Mouse (Mus musculus) liver (tissue): ENCODE measurements at regions not wholly inside any gene's neighbourhood (a gene's known extent, or its start where the extent isn't known, plus 50 kb on each side); places are given as distances from the start of the nearest gene placed in this dataset.
A peak's percentile ranks its signal among the peaks of the same experiment; 100 is the strongest.

ENCODE experiments used
- DNase-seq: peaks from one replicate; pipeline ENCODE4 v3.0.0-alpha.2; 2020; ENCODE audit warnings: mixed read lengths

- DNase-seq, result no peak
Observed at GRCm38 (mm10) chr10:17475976-17476375, 247.0 kb upstream of the Cited2 start.

GRCm38 (mm10) chr10:17476720-17477119 is 246.3 kb upstream of the Cited2 start:
- DNase-seq, result no peak

DNA sequence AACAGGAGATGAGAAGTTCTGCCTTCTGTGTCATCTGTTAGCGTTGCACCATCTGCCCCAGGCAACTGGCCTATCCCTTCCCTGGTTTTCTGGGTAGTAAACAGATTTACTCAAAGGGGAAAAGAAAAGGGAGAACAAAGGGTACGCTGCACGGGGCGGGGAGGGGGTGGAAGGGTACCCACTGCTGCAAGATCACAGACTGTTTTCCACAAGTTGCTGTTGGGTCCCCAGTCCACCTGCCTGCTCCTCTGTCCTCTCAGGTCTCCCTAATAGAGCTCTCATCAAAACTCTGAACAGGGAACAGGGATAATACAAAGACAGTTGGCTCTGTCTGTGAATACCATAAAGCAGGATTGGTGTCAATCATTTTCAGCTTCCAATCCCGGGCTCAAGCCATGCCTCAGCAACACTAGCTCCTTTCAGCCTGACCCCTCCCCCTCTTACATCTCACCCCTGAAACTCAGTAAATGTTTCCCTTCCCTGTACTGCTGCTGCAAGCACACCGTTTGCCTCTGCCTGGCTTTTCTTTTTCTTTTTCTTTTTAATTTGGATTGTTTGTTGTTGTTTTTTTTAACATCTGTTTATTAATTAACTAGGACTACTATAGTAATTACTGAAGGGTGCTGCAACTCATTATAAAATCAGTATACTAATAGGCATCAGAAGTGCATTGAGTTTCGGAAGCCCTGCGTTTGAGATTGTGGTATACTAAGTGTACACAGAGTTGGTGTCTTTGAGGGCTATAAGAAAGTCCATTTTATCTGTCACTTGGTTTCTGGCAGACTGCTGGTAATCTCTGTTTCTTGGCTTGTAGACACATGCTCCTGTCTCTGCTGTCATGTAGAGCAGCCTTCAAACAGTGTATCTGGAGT is 244.0 kb upstream of the Cited2 start:
- no peak for DNase-seq

- DNase-seq, result no peak
Observed at GRCm38 (mm10) chr10:17482751-17483150, 240.3 kb upstream of the Cited2 start.

- no peak for DNase-seq
Observed at GRCm38 (mm10) chr10:17485049-17485449, 238.0 kb upstream of the Cited2 start.

- DNase-seq, result no peak
Observed at GRCm38 (mm10) chr10:17485515-17485914, 237.5 kb upstream of the Cited2 start.

GRCm38 (mm10) chr10:17486011-17486410 is 237.0 kb upstream of the Cited2 start:
- DNase-seq, result no peak

GRCm38 (mm10) chr10:17487460-17487859 is 235.6 kb upstream of the Cited2 start:
- DNase-seq, result no peak

GRCm38 (mm10) chr10:17491611-17492305 is 231.3 kb upstream of the Cited2 start:
- DNase-seq, result no peak

GRCm38 (mm10) chr10:17493137-17493536 is 229.9 kb upstream of the Cited2 start:
- no peak for DNase-seq

DNA sequence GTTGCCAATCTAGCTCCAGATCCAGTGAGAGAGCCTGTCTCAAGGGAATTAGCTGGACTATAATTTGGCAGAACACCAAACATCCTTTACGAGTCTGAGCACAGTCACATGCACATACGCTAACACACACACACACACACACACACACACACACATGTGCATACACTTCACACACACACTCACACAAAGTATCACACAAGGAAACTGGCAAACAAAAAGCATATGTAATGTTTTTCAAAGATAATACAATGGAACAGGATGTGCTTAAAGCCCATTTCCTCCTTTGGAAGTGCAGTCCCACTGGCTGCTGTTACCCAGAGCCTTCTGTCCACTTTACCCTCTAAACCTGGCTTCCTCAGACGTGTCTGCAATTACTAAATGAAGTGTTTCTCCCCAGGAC is 226.2 kb upstream of the Cited2 start:
- no peak for DNase-seq

- no peak for DNase-seq
Observed at GRCm38 (mm10) chr10:17510626-17511193, 212.3 kb upstream of the Cited2 start.

DNA sequence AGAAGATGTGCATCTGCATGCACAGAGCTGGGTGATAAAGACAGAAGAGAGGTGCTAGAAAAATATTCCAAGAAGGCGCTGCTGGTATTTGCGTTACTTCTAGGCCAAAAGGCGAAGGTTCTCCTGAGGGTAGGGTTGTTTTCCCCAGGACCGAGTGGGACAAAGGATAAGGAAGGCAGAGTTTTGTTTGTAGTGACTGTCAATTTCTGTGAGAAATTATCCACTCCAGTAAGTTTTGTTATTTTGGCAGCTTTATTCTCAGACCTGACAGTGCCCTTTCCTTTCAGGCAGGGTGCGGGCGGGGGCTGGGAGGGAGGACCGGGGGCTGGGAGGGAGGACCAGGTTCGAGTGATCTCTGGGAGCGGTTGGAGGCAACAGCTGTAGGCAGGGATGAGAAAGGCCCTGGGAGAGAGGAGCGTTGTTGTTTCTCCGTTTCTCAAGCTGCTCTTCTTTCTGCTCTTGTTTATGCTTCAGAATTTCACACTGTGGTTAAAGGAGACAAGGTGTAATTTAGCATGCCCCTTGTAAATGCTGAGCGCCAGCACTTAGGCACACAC is 211.2 kb upstream of the Cited2 start:
- no peak for DNase-seq

- DNase-seq, result no peak
Observed at GRCm38 (mm10) chr10:17512487-17512886, 210.5 kb upstream of the Cited2 start.

DNA sequence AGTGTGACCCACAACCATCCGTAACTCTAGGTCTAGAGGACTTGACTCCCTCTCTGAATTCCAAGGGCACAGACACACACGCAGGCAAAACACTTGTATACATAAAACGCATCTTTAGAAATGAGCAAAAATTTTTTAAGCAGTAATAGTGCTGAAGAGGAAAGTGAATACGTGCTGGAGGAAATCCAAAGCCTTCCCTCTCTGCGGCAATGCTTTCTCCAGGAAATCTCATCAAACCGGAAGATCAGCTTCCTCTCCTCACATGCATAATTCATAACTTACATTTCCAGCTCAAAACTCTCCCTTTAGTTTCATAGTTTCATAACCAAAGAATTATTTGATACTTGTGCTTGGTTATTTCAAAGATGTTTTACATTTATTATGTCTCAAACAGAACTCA is 209.3 kb upstream of the Cited2 start:
- DNase-seq, result no peak

DNA sequence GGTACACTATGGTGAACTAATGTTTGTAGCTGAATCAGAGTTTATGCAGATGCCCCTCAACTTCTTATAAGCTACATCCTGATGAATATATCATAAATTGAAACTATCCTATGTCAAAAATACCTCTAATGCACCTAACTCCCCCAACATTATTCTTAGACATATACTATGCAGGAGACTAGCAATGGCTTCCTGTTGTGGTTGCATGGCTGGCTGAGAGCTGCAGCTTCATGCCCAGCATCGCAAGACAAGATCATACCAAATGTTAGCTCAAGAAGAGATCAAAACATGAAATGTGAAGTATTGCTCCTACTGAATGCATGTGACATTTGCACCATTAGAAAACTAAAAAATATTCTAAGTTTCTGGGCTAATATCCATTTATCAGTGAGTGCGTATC is 206.9 kb upstream of the Cited2 start:
- DNase-seq, result no peak

GRCm38 (mm10) chr10:17518423-17519175 is 204.4 kb upstream of the Cited2 start:
- DNase-seq, result no peak

- DNase-seq, result peak; percentile 12
Observed at GRCm38 (mm10) chr10:17522026-17522541, 200.9 kb upstream of the Cited2 start.

DNA sequence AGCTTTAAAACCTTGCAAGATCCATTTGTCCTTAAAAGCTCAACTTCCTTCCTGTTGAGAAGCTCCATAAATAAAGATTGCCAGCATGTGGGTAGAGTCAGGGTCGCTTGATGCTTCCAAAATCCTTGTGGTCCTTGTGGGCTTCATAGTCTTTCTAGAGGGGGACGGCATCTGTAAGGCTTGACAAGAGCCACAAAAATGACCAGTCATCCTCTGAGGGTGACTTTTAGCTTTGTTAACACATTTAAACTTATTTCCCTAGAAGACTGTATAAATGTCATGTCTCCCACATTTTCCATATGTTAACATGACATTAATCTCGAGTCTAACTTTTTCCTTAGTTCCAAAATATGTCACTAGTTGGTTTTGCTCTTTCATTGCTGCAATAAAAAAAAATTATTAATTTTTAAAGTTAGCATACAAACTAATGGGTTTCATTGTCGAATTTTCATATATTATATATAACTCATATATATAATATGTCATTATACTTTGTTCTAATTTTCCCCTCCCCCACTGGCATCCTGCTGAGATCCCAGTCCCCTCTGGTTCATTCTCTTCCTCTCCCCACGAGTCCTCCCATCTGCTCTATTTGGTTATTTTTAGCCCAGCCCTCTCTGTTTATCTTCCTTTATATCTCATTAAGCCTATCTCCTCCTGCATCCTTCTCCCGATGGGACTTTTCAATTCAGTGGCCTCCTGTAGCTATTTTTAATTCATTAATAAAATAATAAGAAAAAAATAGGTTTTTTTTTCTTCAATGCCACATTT is 199.3 kb upstream of the Cited2 start:
- no peak for DNase-seq

GRCm38 (mm10) chr10:17527151-17527737 is 195.8 kb upstream of the Cited2 start:
- DNase-seq, result no peak

- DNase-seq, result no peak
Observed at GRCm38 (mm10) chr10:17528116-17528515, 194.9 kb upstream of the Cited2 start.
